Mouse (Mus musculus): Measurements from ENCODE around the gene Adck2. TPM values are rescaled to one million over a fixed set of nuclear protein-coding genes. Genes with fewer than 3 reads are reported as not detected.

Adck2 gene
- total RNA-seq, 4 experiments from 2014 or later: 4.6 to 5.5 (median 5.1) TPM

DNA sequence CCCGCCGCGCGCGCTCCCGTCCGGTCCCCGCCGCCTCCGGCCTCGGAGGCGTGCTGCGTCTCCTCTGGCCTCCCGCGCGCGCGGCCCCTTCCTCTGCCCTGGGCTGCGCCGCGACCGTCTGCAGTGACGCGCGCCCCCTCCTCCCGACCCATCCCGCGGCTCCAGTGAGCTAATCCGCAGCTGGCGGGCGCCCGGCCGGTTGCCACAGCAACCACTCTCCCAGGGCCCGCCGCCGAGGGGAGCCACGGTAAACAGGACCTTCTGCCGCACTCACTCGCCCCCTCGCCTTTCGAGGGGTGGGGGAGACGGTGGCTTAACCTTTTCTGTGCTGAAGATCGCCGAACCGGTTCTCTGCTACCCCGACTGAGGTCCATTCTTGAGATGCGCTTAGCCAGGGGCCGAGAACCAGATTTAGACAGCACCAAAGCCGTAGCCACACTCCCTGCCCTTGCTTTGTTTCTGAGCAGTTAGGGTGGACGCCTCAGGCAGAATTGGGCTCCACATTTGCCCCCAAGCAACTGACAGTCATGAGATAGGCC lies 15.9 kb upstream of the Adck2 start, which contains the start of gene Dennd2a:
Gene Dennd2a (minus strand): TSS at position 145 of the 539 bp plus-strand sequence.
- peak; percentile 65 to 73 for DNase-seq (ENCODE audit: low spot score in 2 of 2)

DNA sequence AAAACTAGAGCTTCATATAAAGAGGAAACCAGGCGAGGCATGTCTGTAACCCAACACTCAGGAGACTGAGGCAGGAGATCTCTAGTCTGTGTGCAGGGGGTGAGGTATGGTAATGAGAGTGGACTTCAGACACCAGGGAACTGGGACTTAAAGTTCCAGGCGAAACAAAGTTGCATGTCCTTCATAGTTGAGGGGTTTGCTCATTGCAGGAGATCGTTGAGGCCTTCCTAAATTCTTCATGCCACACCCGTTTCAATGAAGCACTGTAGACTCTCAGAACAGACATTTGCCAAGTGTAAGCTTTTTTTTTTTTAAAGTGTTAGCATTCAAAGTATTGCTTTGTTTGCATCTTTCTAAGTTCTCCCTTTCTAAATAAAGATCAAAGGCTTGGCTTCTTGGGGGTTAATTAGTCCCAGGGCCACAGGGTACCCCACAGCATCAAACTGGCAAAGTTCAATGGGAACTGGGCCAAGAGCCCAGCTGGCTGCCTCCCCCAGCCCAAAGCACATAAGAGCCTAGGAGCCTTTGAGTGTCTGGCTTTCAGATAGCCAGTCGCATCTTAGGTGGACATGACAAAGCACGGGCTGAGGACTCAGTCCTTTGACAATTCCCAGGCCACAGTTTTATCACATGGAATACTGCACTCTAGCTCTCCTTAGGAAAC lies 14.3 kb upstream of the Adck2 start:
- DNase-seq (ENCODE audit: low spot score in 2 of 2): no peak

DNA sequence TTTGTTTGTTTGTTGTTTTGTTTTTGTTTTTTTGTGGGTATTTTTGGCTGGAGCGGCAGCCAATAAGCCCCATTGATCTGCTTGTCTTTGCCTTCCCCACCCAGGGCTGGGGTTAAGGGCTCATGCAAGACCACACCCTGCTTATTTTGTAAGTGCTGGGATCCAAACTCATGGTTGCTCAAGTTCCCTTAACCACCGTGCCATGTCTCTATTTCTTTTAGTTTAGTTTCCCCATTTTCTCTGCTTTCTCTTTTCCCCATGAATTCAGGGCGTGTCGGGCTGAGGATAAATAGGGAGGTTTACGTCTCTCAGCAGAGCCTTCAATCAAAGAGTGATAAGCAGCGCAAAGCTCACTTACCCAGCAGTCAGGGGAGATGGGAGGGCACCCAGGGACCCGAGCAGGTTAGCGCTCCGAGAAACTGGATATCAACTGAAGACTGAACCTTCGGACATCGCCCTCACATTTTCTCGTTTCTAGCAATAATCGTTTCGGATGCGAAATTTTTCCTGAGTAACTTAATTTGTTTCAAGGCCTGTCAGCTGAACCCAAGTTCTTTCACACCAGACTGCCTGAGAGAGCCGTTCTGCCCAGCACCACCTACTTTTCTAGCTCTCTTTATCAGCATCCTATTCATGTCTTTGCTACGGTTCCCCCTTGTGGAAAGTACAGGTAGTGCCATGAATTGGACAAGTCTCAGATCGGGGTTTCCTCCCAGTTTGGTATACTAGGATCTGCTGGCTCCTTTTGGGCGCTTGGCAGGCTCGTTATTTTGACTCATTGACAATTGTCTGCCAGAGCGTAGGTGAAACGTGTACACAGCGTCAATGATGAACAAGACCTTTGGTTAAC lies 11.3 kb upstream of the Adck2 start:
- DNase-seq (ENCODE audit: low spot score in 2 of 2): peak; percentile 61 to 69

DNA sequence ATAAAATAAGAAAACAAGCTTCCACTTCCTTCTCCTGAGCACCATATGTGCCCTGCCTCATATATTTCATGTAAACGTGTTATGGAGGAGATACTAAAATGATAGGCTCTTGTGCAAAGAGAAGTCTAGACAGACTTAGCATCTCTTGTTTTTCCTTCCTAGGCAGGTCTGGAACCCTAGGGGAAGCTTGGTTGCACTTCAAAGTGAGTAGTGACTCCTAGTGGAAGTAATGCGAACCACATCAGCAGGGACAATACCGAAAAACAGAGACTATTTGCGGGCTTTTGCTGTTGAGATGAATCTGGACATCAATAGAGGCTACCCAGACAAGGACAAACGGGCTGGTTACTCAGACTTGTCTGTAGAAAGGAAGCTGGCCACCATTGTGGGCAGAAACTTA lies 6.1 kb upstream of the Adck2 start:
- DNase-seq (ENCODE audit: low spot score in 2 of 2): no peak

DNA sequence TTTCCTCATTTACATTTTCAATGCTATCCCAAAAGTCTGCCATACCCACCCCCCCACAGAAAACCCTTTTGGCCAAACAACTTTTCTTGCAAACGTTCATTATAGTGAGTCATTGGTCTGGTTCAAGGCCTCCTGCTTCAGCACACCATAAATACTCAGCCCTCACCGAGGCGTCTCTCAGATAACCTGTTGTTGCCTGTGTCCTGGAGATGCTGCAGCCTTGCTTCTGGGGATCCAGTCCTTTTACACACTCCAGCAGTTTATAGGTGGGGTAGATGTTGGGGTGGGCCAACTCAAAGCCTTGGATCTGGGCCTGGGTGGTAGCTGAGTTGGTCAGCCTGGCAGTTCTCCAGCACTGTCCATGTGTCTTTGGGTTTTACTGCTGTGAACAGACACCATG lies 3.2 kb upstream of the Adck2 start:
- no peak for DNase-seq (ENCODE audit: low spot score in 2 of 2)

DNA sequence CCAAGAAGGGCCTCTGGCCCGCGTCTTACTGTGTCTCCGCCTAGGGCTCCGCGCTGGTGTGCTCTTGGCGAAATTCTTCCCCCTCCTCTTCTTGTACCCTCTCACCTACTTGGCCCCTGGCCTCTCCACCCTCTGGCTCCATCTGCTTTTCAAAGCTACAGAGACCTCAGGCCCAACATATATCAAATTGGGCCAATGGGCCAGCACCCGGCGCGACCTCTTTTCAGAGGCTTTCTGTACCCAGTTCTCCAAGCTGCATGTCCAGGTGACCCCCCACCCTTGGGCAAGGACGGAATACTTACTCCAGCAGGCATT lies 839 bp downstream of the Adck2 start:
- no peak for DNase-seq (ENCODE audit: low spot score in 2 of 2)

DNA sequence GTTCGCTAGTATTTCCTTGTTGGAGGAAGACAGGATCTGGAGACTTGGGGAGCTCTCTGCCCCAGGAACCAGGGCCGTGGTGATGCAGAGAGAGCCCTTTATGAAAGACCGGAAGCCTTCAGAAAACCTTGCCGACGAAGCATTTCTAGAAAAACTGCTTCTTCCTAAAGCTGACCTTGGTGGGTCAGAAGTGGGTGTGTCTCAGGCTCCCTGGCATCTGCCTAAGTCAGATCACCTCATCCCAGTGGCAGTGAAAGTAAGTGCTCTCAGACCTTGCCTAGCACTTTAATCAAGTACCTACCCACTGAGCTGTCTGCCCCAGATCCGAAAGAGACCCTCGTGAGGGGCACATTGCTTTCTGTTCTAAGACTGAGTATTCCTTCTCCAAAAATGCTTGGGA lies 1.3 kb downstream of the Adck2 start:
- no peak for DNase-seq (ENCODE audit: low spot score in 2 of 2)

DNA sequence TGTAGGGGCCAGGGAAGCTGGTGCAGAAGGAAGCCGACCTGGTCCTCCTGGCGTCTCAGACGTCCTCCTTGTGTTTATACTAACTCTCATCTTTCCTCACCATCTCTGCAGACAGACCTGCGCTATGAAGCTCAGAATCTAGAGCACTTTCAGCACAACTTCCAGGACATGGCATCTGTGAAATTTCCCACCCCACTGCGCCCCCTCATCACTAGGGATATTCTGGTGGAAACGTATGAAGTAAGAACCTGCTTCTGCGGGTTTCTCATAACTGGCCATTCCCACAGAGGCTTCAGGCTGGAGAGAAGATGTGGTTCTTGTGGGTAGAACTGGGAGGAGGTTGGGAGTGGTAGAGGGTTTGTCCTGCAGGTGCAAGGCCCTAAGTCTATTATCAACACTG lies 5.9 kb downstream of the Adck2 start:
- no peak for DNase-seq (ENCODE audit: low spot score in 2 of 2)

DNA sequence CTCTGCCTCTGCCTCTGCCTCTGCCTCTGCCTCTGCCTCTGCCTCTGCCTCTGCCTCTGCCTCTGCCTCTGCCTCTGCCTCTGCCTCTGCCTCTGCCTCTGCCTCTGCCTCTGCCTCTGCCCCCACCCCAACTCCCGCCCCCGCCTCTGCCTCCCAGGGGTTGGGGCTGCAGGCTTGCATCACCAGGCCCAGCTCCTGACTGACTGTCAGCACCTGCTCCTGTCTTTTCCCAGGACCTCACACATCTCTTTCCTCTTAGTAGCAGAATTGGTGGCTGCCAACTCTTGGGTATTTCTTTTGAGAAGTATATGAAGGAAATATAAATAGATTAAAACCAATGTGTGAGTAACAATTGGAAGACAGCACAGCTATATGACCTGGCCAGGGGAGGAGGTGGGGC lies 6.9 kb downstream of the Adck2 start:
- no peak for DNase-seq (ENCODE audit: low spot score in 2 of 2)

DNA sequence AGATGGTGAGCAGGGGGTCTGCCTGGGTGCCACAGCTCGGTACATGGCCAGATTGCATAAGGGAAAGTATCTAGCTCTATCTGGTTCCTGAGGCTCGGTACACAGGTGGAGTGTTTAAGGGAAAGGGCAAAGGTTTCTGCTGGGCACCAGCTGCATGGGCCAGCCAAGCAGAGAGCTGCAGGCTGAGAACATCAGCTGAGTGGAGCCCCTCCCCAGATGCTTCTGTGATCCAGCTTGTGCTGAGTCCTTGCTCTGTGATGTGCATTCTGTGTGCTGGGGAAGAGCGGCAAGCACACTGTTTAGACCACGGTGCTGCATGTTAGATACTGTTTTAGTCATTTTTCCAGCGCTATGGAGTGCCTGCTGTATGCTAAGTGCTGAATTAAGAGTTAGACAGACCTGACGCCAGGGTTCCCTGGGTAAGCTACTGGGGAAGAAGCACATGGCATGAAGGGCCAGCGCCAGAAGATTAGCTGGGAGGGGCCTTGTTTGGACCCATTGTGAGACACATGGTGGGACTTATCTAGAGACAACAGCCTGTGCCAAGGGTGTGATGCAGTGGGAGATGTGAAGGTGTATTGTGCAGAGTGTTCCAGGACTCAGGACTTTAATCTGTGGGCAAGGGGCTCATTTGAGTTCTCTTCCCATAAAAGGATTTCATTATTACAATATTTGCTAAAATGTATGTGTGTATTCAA lies 7.6 kb downstream of the Adck2 start:
- no peak for DNase-seq (ENCODE audit: low spot score in 2 of 2)

DNA sequence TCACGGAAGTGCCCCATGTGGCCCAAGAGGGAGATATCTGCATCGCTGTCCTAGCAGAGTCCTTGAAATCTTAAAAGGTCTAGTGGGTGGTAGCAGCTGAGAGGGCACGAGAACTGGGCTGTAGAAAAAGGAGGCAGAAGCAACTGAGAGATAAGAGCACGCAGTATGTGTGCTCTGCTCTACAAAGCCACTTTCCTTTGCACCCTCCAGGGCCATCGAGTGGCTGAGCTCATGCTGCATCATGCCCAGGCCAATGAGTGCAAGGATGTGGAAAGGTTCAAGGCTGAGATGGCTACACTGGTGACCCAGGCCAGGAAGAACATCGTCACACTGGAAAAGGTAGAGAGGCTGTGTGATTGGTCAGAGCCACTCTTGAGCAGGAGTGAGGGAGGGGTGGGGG lies 11.8 kb downstream of the Adck2 start, which contains the start of gene Gm42420:
Gene Gm42420 (plus strand): TSS at position 237 of the 400 bp plus-strand sequence.
- DNase-seq (ENCODE audit: low spot score in 2 of 2): no peak

DNA sequence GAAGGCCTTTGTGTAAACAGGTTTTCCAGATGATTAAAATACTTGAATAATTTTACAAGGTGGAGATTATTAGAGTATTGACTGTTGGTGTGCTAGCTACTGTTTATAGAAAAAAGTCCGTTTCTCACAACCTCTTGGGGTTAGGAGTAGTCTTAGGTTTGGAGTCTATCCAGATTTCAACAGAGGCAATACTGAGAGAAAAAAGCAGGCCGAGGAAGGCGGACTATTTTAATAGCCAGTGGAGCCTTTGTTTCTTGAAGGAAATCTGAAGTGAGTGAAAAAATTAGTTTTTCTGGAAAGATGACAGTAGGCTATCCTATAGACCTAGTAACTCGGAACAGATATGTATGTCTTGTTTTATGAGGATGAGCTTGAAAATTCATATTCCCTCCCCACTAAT lies 17.8 kb downstream of the Adck2 start:
- no peak for DNase-seq (ENCODE audit: low spot score in 2 of 2)

DNA sequence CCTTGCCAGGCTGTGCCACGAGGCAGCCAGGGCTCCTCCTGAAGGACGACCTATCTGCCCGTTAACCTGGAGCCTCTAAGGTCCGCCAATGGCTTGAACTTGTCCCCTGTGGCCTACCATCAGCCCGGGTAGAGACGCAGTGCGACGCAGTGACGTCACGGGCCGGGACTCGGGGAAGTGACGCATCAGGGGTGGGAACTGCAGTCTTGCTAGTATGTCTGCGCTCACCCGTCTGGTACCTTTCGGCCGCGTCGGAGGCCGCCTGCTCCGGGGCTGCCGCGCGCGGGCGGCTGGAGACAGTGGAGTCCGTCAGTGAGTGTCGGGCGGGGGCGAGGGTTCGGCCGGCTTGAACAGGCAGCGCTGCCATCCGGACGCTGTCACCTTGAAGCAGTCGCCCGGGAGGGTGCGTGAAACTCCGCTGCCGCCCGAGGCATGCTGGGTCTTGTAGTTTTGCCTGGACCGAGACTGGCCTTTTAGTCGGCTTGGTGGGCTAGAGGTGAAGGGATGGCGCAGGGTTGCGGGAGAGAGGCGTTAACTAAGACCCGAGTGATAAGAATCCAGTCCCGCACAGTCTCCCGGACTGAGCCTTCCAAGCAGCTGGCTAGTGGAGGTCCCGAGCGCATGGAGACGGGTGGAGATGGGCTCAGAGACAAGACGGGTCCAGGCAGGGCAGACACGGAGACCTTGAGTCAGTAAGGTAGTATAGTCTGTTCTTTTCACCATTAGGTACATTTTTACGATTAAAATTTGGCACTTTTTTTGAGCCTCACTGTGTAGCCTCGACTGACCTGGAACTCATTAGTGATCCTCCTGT lies 18.9 kb downstream of the Adck2 start, which contains the start of gene Ndufb2:
Gene Ndufb2 (plus strand): TSS at position 174 of the 814 bp plus-strand sequence.
- DNase-seq (ENCODE audit: low spot score in 2 of 2): peak; percentile 89

DNA sequence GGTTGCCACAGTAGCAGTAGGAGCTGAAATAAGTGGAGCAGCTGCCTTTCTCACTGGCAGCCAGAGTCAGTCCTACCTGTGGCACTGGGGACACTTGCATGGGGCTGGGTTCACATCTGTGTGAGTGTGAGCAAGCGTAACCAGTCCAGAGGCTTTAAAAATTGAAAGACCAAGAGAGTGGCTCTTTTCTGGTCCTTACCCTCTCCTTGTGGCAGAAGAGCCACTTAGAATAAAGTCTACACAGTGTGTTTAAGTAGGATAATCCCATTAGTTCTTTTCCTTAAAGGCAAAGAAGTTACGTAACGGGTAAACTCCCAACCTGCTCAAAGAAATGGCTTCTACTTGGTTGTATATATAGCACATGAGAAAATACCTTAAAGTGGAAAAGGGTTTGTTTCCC lies 27.2 kb downstream of the Adck2 start:
- DNase-seq (ENCODE audit: low spot score in 2 of 2): no peak

DNA sequence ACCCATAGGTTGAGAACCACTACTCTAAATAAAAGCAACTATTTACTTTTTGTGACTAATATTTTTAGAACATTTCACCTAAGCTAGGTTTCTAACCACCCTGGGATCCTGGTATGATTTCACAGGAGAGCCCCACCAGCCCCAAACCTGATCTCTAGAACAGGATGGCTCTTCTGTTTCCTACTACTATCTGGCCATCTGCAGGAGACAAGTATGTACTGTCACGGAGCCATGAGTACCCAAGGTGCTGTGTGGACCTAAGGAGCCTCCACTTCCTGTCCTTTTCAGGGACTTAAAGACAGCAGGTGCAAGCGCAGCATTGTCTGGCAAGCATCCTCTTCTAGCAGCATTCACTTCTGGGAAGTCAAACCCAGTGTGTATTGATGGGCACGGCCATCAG lies 28.2 kb downstream of the Adck2 start:
- no peak for DNase-seq (ENCODE audit: low spot score in 2 of 2)

DNA sequence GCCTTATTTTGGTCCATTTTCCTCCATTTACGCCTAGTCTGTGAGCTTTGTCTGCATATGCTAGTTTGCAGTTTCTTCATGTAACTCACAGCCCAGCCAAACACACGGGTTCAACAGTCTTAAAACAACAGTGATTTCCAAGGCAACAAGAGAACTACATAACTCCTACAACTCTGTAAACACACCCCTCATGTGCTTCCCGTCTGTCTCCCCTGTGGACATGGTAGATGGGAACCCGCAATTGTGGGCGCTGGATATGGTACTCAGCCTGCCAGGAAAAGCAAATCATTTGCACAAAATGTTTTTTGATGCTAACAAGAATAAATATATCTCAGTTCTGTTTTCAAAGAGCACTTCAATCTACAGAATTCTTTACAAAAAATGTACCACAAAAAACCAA lies 30.9 kb downstream of the Adck2 start:
- no peak for DNase-seq (ENCODE audit: low spot score in 2 of 2)

DNA sequence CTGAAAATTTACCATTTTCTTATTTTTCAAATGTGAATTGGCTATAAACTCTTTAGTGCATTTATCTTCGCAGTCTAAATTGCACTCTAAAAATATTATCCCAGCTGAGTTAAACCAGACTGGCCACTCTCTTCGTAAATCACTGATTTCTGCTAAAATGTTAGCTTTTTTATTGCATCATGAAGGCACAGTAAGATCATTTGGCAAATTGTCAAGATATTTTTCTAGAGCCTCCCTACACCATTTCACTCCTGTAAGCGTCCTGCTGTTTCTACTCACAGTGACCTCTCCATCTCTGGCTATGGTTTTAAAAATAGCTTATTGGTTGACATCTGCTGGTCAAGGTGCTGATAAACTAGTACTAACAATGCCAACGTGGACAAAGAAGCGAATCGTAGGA lies 32.4 kb downstream of the Adck2 start:
- DNase-seq (ENCODE audit: low spot score in 2 of 2): no peak

DNA sequence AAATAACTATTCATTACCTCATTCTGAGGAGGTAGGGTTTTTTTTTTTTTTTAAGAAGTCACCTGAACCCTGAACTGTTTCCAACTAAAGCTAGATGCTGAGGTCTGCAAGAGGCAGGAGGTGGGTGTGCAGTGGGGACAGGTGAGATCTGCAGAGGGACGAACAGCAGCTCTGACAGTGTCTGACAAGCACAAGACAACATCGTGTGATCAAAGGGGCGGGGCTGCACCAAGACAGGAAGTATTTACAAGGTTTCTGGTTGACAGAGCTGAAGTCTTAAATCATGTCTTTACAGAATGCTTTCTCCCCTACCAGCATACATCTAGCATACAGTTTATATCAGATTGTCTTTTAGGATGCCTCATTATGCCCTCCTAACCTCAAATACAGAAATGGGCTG lies 33.2 kb downstream of the Adck2 start:
- no peak for DNase-seq (ENCODE audit: low spot score in 2 of 2)

DNA sequence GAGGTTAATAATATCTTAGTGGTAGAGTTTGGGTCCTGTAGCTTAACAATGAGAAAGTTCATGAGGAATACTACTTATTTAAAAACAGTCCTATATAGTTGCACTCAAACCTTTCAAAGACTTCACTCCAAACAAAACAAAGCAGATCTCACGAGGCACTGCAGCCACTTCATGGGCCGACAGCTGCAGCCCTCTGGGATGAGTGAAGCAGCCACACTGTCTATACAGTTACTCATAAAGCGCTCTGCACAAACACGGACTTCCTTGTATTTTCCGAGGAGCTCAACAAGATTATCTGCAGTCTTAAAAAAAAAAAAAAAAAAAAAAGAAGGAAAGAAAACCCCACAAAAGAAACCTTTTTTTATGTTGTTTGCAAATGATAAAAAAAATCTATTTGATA lies 33.7 kb downstream of the Adck2 start:
- DNase-seq (ENCODE audit: low spot score in 2 of 2): no peak

DNA sequence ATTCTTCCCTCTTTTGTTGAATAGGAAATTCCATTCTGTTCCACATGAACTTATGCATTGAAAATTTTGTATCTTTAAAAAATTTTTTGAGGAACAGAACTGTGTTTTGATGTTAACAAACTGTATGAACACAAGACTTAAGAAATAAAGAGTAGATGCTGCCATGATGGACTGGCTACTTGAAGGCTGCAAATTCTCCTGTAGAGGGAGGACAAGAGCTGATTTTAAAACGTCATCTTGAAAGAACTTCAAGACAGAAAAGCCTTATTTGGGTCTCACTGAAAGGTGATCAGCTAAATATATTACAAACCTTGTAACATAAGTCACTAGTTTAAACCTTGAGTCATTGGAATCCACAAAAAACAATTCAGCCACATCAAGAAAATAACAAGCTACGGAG lies 36.5 kb downstream of the Adck2 start:
- no peak for DNase-seq (ENCODE audit: low spot score in 2 of 2)

DNA sequence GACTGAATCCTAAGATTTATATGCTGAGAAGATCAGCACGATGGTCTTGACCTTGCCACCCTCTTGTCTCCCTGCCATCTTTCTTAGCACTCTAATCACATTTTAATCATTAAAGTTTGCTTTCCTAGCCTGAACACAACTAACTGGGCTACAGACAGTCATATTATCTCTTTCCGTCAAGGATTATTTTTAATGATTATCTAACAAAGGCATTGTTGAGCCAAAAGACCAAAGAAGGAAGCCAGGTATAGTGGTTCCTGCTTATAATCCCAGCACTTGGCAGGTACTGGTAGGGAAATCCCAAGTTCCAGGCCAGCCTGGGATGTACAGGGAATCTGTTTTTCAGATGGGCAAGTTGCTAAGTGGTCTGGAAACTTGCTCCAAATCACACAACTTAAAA lies 37.6 kb downstream of the Adck2 start:
- DNase-seq (ENCODE audit: low spot score in 2 of 2): no peak
